Mouse (Mus musculus): ENCODE data around the gene Srd5a1. TPM values are rescaled to one million over a fixed set of nuclear protein-coding genes. Genes with fewer than 3 reads are reported as not detected.
A peak's percentile ranks its signal among the peaks of the same experiment; 100 is the strongest.

The Srd5a1 gene
- polyA plus RNA-seq, 1 experiment from 2014 or later: 4.7 TPM

DNA sequence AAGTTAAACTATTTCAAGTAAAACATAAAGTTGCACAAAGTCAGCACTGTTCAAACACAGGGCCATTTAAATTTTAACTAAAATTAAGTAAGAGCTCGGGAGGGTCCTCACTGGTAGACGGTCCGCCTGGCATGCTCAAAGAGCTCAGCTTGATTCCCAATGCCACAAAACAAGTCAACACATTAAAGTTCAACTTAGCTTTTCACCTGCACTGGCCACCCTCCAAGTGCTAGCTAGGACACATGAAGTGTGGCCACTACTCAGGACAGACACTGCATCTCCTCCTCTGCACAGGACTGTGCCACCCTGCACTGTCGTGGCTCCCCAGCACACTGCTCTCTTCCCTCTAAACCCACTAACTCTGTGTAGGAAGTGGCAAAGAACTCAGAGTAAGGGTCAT is 85.4 kb downstream of the Srd5a1 start:
- Histone ChIP-seq H3K9ac (replicated peaks) (peak overlapping the region; percentile 23; the same call in 1 of the 2 replicates), H3K4me1 (ENCODE audit: insufficient read depth) (peaks cover 69% of the 10 kb centered on the region), H3K27me3 (ENCODE audit: insufficient read depth, low read length) (no peaks in the 10 kb centered on the region), H3K36me3 (replicated peaks; ENCODE audit: insufficient read depth, low read length) (peaks cover 6% of the 10 kb centered on the region), H3K27ac (ENCODE audit: low read depth) (peak overlapping the region; percentile 82), H3K4me3 (ENCODE audit: low read depth, low read length) (no peak overlapping the region), H3K9me3 (ENCODE audit: low read length) (no peaks in the 10 kb centered on the region), H3K4me2 (ENCODE audit: low read depth, low read length) (peak overlapping the region; percentile 62)
- TF ChIP-seq CTCF (IDR thresholded peaks at IDR 0.05; ENCODE audit: low read depth) (no peak), EP300 (IDR thresholded peaks at IDR 0.05; ENCODE audit: low read depth) (no peak)
- ATAC-seq (peak; percentile 71), DNase-seq (peak; percentile 46)
- 57% methylated on average over 4 of the region's 4 CpGs for WGBS (ENCODE audit: insufficient replicate concordance)

DNA sequence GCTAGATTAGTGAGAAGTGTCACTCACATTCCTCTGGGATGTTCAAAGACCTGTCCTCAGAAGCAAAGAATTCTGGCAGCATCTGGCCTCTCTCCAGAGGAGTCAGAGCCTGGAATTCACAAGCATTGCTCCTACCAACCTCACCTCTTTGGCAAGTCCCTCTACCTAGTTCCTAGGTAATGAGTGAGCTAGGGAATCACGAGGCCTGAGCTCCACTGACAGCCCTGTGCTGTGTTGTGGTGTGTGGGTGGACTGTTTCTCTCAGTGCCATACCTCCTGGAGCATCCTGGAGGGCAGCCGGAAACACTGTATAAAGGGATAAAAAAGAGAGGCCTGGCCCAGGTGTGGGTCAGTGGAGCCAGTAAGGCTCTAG is 87.1 kb downstream of the Srd5a1 start:
- ATAC-seq (no peak), DNase-seq (no peak)
- no peaks in the 10 kb centered on the region for H3K27me3 ChIP-seq (ENCODE audit: insufficient read depth, low read length)
- no peak overlapping the region for H3K4me2 ChIP-seq (ENCODE audit: low read depth, low read length)
- WGBS (ENCODE audit: insufficient replicate concordance): 68% methylated on average over 2 of the region's 2 CpGs
- no peak overlapping the region for H3K9ac ChIP-seq (replicated peaks)
- no peaks in the 10 kb centered on the region for H3K9me3 ChIP-seq (ENCODE audit: low read length)
- TF ChIP-seq CTCF (IDR thresholded peaks at IDR 0.05; ENCODE audit: low read depth) (no peak), EP300 (IDR thresholded peaks at IDR 0.05; ENCODE audit: low read depth) (no peak)
- H3K4me1 ChIP-seq (ENCODE audit: insufficient read depth): peaks cover 60% of the 10 kb centered on the region
- no peak overlapping the region for H3K4me3 ChIP-seq (ENCODE audit: low read depth, low read length)
- H3K36me3 ChIP-seq (replicated peaks; ENCODE audit: insufficient read depth, low read length): no peaks in the 10 kb centered on the region; the same call in 1 of the 2 replicates
- 0 out of 2 replicates have a peak overlapping the region, but pooled peaks have one; percentile 40 for H3K27ac ChIP-seq (ENCODE audit: low read depth)

Other genes with a start within 250 kb of the Srd5a1 start
- gene Nsun2, start 77.7 kb downstream of the Srd5a1 start, polyA plus RNA-seq (2015; fragmentation: Nextera tagmentation; extraction: Ambion mirVana): 46.0 and 47.5 TPM in 2 replicates
- 1.9 and 2.4 TPM in 2 replicates for gene Tent4a, start 76.8 kb downstream of the Srd5a1 start, polyA plus RNA-seq (2015; fragmentation: Nextera tagmentation; extraction: Ambion mirVana)
- 0.09 TPM in 1 of 2 replicates, not detected in the other for gene Ube2ql1, start 128.4 kb upstream of the Srd5a1 start, polyA plus RNA-seq (2015; fragmentation: Nextera tagmentation; extraction: Ambion mirVana)
- gene Med10, start 191.0 kb upstream of the Srd5a1 start, polyA plus RNA-seq (2015; fragmentation: Nextera tagmentation; extraction: Ambion mirVana): 46.3 and 46.9 TPM in 2 replicates